Mouse (Mus musculus) heart, adult 8-10 months (tissue): ENCODE results near the gene Dand5. TPM values are rescaled to one million over a fixed set of nuclear protein-coding genes. Genes with fewer than 3 reads are reported as not detected.

Experiments used
- DNase-seq: peaks from one replicate; pipeline ENCODE4 v3.0.0; 2022; ENCODE audit warnings: low spot score
- total RNA-seq, 4 experiments: library from RNA; stranded (reverse); gene quantifications; 2 replicates each; pipeline ENCODE4 v1.2.4; 2022

Gene Dand5
- total RNA-seq, 4 experiments from 2014 or later: 10.3 to 13.2 (median 12.0) TPM

GRCm38 (mm10) chr8:84799999-84800831 is 22.4 kb downstream of the Dand5 start, which contains the start of gene Nfix:
Nfix (minus strand) TSS chr8:84800344.
- no peak for DNase-seq

- no peak for DNase-seq
Observed at GRCm38 (mm10) chr8:84799136-84799931, 23.3 kb downstream of the Dand5 start.

GRCm38 (mm10) chr8:84798446-84799135 is 24.0 kb downstream of the Dand5 start:
- DNase-seq: no peak

- no peak for DNase-seq
Observed at GRCm38 (mm10) chr8:84797971-84798370, 24.7 kb downstream of the Dand5 start.

GRCm38 (mm10) chr8:84797256-84797797 is 25.3 kb downstream of the Dand5 start:
- no peak for DNase-seq

GRCm38 (mm10) chr8:84794486-84794885 is 28.1 kb downstream of the Dand5 start:
- DNase-seq: no peak

- DNase-seq: no peak
Observed at GRCm38 (mm10) chr8:84793791-84794485, 28.7 kb downstream of the Dand5 start.

- no peak for DNase-seq
Observed at GRCm38 (mm10) chr8:84793134-84793533, 29.5 kb downstream of the Dand5 start.

GRCm38 (mm10) chr8:84792429-84792947 is 30.1 kb downstream of the Dand5 start:
- no peak for DNase-seq

- DNase-seq: no peak
Observed at GRCm38 (mm10) chr8:84790537-84790936, 32.1 kb downstream of the Dand5 start.

GRCm38 (mm10) chr8:84789855-84790486 is 32.7 kb downstream of the Dand5 start:
- no peak for DNase-seq

GRCm38 (mm10) chr8:84789345-84789744 is 33.3 kb downstream of the Dand5 start:
- DNase-seq: no peak

GRCm38 (mm10) chr8:84788896-84789295 is 33.7 kb downstream of the Dand5 start:
- DNase-seq: peak; percentile 74

GRCm38 (mm10) chr8:84787523-84788302 is 34.9 kb downstream of the Dand5 start:
- no peak for DNase-seq

GRCm38 (mm10) chr8:84786801-84787467 is 35.7 kb downstream of the Dand5 start:
- no peak for DNase-seq

- peak; percentile 74 for DNase-seq
Observed at GRCm38 (mm10) chr8:84785756-84786677, 36.6 kb downstream of the Dand5 start.

- no peak for DNase-seq
Observed at GRCm38 (mm10) chr8:84785506-84785755, 37.2 kb downstream of the Dand5 start.
